In the genomic region with DNA sequence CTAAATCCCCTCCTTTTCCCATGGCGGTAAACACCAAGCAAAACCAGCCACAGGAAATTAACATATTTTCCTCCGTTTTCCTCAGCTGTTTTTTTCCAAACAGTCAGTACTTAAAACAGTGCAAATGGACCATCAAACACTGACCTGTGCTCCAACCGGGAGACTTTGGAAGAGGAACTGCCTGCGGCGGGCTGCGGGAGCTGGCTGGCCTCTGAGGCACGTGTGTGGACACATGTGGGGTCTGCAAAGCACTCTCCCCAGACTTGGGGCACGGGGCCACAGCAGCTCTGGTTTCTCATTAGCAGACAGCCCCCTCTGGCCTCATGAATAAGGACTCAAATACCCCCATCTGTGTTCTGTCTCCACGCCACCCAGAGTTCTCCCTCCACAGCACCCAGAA, we compare ENCODE assay signal across 22 mouse cellular contexts. TPM values are rescaled to one million over a fixed set of nuclear protein-coding genes. Genes with fewer than 3 reads are reported as not detected.
DNase-seq lines count a peak whose midpoint lies in the region; ATAC-seq lines count a peak whose summit lies in the region.
"Had no signal": no experiment of that assay in that cellular context is flagged by ENCODE, and none has a peak within 500 bp of the region (broad histone marks: within the 10 kb centered on the region; RNA-seq: fewer than 3 reads in every experiment).

No protein-coding gene starts in this region.

- 75% methylated on average over 9 of the region's 9 CpGs for WGBS in kidney, embryonic 16.5 days
- 63% methylated on average over 9 of the region's 9 CpGs for WGBS in embryonic facial prominence, embryonic 14.5 days

- intact Hi-C loops in heart, postnatal 25 days (cut with DNase I): loop anchor here (5.0 kb wide), 1 partner anchor 361 kb away; no protein-coding TSS in a partner anchor

- H3K27ac ChIP-seq in kidney, embryonic 16.5 days (ENCODE audit: low read length): no peak overlapping the region
- no peak overlapping the region for H3K27ac ChIP-seq in embryonic facial prominence, embryonic 14.5 days (replicated peaks; ENCODE audit: low read depth, low read length)
- H3K27ac ChIP-seq: embryonic facial prominence, embryonic 13.5 days; forebrain, embryonic 10.5 days; forebrain, embryonic 13.5 days; hindbrain, embryonic 10.5 days; hindbrain, embryonic 13.5 days had no signal

- H3K4me3 ChIP-seq in kidney, embryonic 16.5 days (ENCODE audit: low read length): no peak overlapping the region
- no peak overlapping the region for H3K4me3 ChIP-seq in embryonic facial prominence, embryonic 14.5 days (ENCODE audit: low read depth, low read length)
- H3K4me3 ChIP-seq: embryonic facial prominence, embryonic 13.5 days; forebrain, embryonic 10.5 days; forebrain, embryonic 13.5 days; hindbrain, embryonic 10.5 days; hindbrain, embryonic 13.5 days had no signal

- no peak overlapping the region for H3K9ac ChIP-seq in kidney, embryonic 16.5 days (replicated peaks; ENCODE audit: low read length)
- no peak overlapping the region for H3K9ac ChIP-seq in embryonic facial prominence, embryonic 14.5 days (ENCODE audit: low read depth, low read length)
- H3K9ac ChIP-seq: embryonic facial prominence, embryonic 13.5 days; forebrain, embryonic 13.5 days; hindbrain, embryonic 13.5 days had no signal

- peaks cover 52% of the 10 kb centered on the region for H3K36me3 ChIP-seq in kidney, embryonic 16.5 days (ENCODE audit: insufficient read depth, low read length)
- peaks cover 88% of the 10 kb centered on the region for H3K36me3 ChIP-seq in embryonic facial prominence, embryonic 14.5 days (ENCODE audit: control insufficient read depth, insufficient read depth, low read length)

- H3K9me3 ChIP-seq in kidney, embryonic 16.5 days (ENCODE audit: low read length): no peaks in the 10 kb centered on the region
- no peaks in the 10 kb centered on the region for H3K9me3 ChIP-seq in embryonic facial prominence, embryonic 14.5 days (ENCODE audit: control insufficient read depth, low read length)
- H3K9me3 ChIP-seq: embryonic facial prominence, embryonic 13.5 days; forebrain, embryonic 10.5 days; forebrain, embryonic 13.5 days; hindbrain, embryonic 10.5 days; hindbrain, embryonic 13.5 days had no signal

- H3K4me2 ChIP-seq in kidney, embryonic 16.5 days (replicated peaks; ENCODE audit: low read depth, low read length): no peak overlapping the region
- H3K4me2 ChIP-seq in embryonic facial prominence, embryonic 14.5 days (ENCODE audit: low read depth, low read length): no peak overlapping the region
- H3K4me2 ChIP-seq: embryonic facial prominence, embryonic 13.5 days; forebrain, embryonic 13.5 days; heart, embryonic 11.5 days; hindbrain, embryonic 13.5 days had no signal

- no peaks in the 10 kb centered on the region for H3K27me3 ChIP-seq in kidney, embryonic 16.5 days (ENCODE audit: insufficient read depth, low read length)
- H3K27me3 ChIP-seq in embryonic facial prominence, embryonic 14.5 days (replicated peaks; ENCODE audit: control insufficient read depth, insufficient read depth, low read length): no peaks in the 10 kb centered on the region
- H3K27me3 ChIP-seq: embryonic facial prominence, embryonic 13.5 days; forebrain, embryonic 13.5 days; hindbrain, embryonic 13.5 days had no signal

- H3K4me1 ChIP-seq in kidney, embryonic 16.5 days (ENCODE audit: insufficient read depth, low read length): no peaks in the 10 kb centered on the region
- no peaks in the 10 kb centered on the region for H3K4me1 ChIP-seq in embryonic facial prominence, embryonic 14.5 days (ENCODE audit: control insufficient read depth, insufficient read depth, low read length)
- H3K4me1 ChIP-seq: forebrain, embryonic 10.5 days; forebrain, embryonic 13.5 days; hindbrain, embryonic 10.5 days had no signal

- no peak for ATAC-seq in kidney, embryonic 16.5 days (ENCODE audit: low FRiP score, low TSS enrichment)
- no peak for ATAC-seq in embryonic facial prominence, embryonic 14.5 days (ENCODE audit: low read depth)
- ATAC-seq: activated CD4-positive, CD25-positive, alpha-beta regulatory T cell, adult 4 months; forebrain, embryonic 13.5 days; forebrain, embryonic 16.5 days; hindbrain, embryonic 16.5 days had no signal

- peak; percentile 7 for DNase-seq in cerebellum, adult 11-12 months
- DNase-seq in cerebellum, postnatal 14 days: no peak
- peak; percentile 58 for DNase-seq in kidney, adult 11 months
- DNase-seq in kidney, adult 8-10 months: peak; percentile 38 to 46
- no peak for DNase-seq in kidney, postnatal 14 days
- DNase-seq in embryonic facial prominence, embryonic 14.5 days (ENCODE audit: low spot score): peak; percentile 39
- DNase-seq in heart, postnatal 25 days (ENCODE audit: low spot score): no peak
- DNase-seq: adrenal gland, adult 8-10 months; adrenal gland, postnatal 25 days; gastrocnemius, postnatal 10 days; gastrocnemius, postnatal 36 days; heart, postnatal 36 days had no signal

RNA-seq across cellular contexts. Expression of a gene that starts 59.9 kb away (rescaled TPM):
- 7.0 and 7.9 TPM in 2 replicates for polyA plus RNA-seq in kidney, embryonic 16.5 days (2015; fragmentation: Nextera tagmentation; extraction: Ambion mirVana)
- polyA plus RNA-seq in embryonic facial prominence, embryonic 14.5 days (2014; fragmentation: Nextera tagmentation; extraction: Ambion mirVana): 11.6 and 11.7 TPM in 2 replicates
- 10 to 100 TPM; 25.4 to 29.0 TPM for total RNA-seq in heart, postnatal 25 days (2021)

Comparison
In these comparisons a context has a peak if more than half of its experiments do, and no peak if none do; other contexts are left out.
1. DNase-seq: peak in cerebellum, adult 11-12 months (single experiment), kidney, adult 11 months (single experiment), kidney, adult 8-10 months (2 of 2) and embryonic facial prominence, embryonic 14.5 days (single experiment); none in cerebellum, postnatal 14 days (0 of 2), kidney, postnatal 14 days (single experiment) and heart, postnatal 25 days (single experiment).